Mouse (Mus musculus) thymus, postnatal 10 days (tissue): ENCODE data around the gene Thumpd2.
A peak's percentile ranks its signal among the peaks of the same experiment; 100 is the strongest.

ENCODE experiments used
- DNase-seq, 2 experiments: peaks; one replicate each; pipeline ENCODE4 v3.0.0; 2021; ENCODE audit warnings: low spot score in 2 of 2

Thumpd2 gene

GRCm38 (mm10) chr17:81032957-81033356 lies 31.9 kb downstream of the Thumpd2 start:
- DNase-seq, result no peak

GRCm38 (mm10) chr17:81031830-81032442 lies 32.9 kb downstream of the Thumpd2 start:
- DNase-seq, result no peak

- DNase-seq, result no peak
Observed at GRCm38 (mm10) chr17:81027331-81027730, 37.6 kb downstream of the Thumpd2 start.

GRCm38 (mm10) chr17:81017132-81017531 lies 47.8 kb downstream of the Thumpd2 start:
- DNase-seq, result no peak

- peak in 1 of 2 experiments; percentile 37 for DNase-seq
Observed at GRCm38 (mm10) chr17:81015814-81016447, 49.0 kb downstream of the Thumpd2 start.

GRCm38 (mm10) chr17:81010844-81011685 lies 53.8 kb downstream of the Thumpd2 start:
- no peak for DNase-seq

GRCm38 (mm10) chr17:81010199-81010598 lies 54.7 kb downstream of the Thumpd2 start:
- DNase-seq, result no peak

- no peak for DNase-seq
Observed at GRCm38 (mm10) chr17:81009112-81009511, 55.8 kb downstream of the Thumpd2 start.

- DNase-seq, result no peak
Observed at GRCm38 (mm10) chr17:81005292-81005691, 59.6 kb downstream of the Thumpd2 start.

GRCm38 (mm10) chr17:81004454-81004853 lies 60.4 kb downstream of the Thumpd2 start:
- no peak for DNase-seq

- no peak for DNase-seq
Observed at GRCm38 (mm10) chr17:81002130-81002529, 62.8 kb downstream of the Thumpd2 start.

GRCm38 (mm10) chr17:81001647-81002046 lies 63.2 kb downstream of the Thumpd2 start:
- no peak for DNase-seq

- no peak for DNase-seq
Observed at GRCm38 (mm10) chr17:81001010-81001409, 63.9 kb downstream of the Thumpd2 start.

- no peak for DNase-seq
Observed at GRCm38 (mm10) chr17:80998958-80999357, 65.9 kb downstream of the Thumpd2 start.

- no peak for DNase-seq
Observed at GRCm38 (mm10) chr17:80997226-80997625, 67.7 kb downstream of the Thumpd2 start.

GRCm38 (mm10) chr17:80991535-80992127 lies 73.3 kb downstream of the Thumpd2 start:
- no peak for DNase-seq

GRCm38 (mm10) chr17:80982976-80983375 lies 81.9 kb downstream of the Thumpd2 start:
- no peak for DNase-seq

- DNase-seq, result peak in 1 of 2 experiments; percentile 9
Observed at GRCm38 (mm10) chr17:80982412-80982787, 82.5 kb downstream of the Thumpd2 start.

- DNase-seq, result no peak
Observed at GRCm38 (mm10) chr17:80981721-80982411, 83.0 kb downstream of the Thumpd2 start.

- DNase-seq, result no peak
Observed at GRCm38 (mm10) chr17:80980096-80980495, 84.8 kb downstream of the Thumpd2 start.

- no peak for DNase-seq
Observed at GRCm38 (mm10) chr17:80977245-80977644, 87.6 kb downstream of the Thumpd2 start.
